Mouse (Mus musculus) hindbrain, embryonic 10.5 days (tissue): ENCODE data around the gene Inpp4b. TPM values are rescaled to one million over a fixed set of nuclear protein-coding genes. Genes with fewer than 3 reads are reported as not detected.

Source experiments
- DNase-seq: peaks from one replicate; pipeline ENCODE4 v3.0.0-alpha.2; 2017; ENCODE audit warnings: low spot score
- H3K27ac ChIP-seq: fragments of 300-500 bp; sonication (generic); 2 replicates; pipeline ENCODE4 v1.5.1; 2016; ENCODE audit warnings: mild to moderate bottlenecking, moderate library complexity
- H3K27me3 ChIP-seq: fragments of 300-500 bp; sonication (generic); 2 replicates; pipeline ENCODE4 v1.6.1; 2016; ENCODE audit warnings: mild to moderate bottlenecking; ENCODE audit not compliant: poor library complexity, insufficient read depth, severe bottlenecking
- H3K36me3 ChIP-seq: fragments of 300-500 bp; sonication (generic); 2 replicates; pipeline ENCODE4 v1.6.1; 2016; ENCODE audit warnings: mild to moderate bottlenecking, moderate library complexity
- H3K4me1 ChIP-seq: fragments of 300-500 bp; sonication (generic); replicated peaks from 2 replicates; pipeline ENCODE4 v1.6.1; 2016; ENCODE audit warnings: mild to moderate bottlenecking
- H3K4me3 ChIP-seq: fragments of 300-500 bp; sonication (generic); 2 replicates; pipeline ENCODE4 v1.5.1; 2016; ENCODE audit warnings: mild to moderate bottlenecking, moderate library complexity
- H3K9me3 ChIP-seq: fragments of 300-500 bp; sonication (generic); 2 replicates; pipeline ENCODE4 v1.6.1; 2016; ENCODE audit warnings: mild to moderate bottlenecking, moderate library complexity
- WGBS: fragments of 180-500 bp; shearing (Covaris S2); methylation state at CpG from one replicate; pipeline ENCODE4 v1.1.7; 2016; 5-methylcytosine and 5-hydroxymethylcytosine counted together
- polyA plus RNA-seq: library from polyadenylated mRNA; unstranded; fragments of >200 nt; fragmentation: Nextera tagmentation; extraction: Ambion mirVana; gene quantifications from 2 replicates; pipeline ENCODE4 v1.2.1, GENCODE M21; 2016

Gene Inpp4b
- polyA plus RNA-seq, 1 experiment from 2014 or later = 3.0 TPM

DNA sequence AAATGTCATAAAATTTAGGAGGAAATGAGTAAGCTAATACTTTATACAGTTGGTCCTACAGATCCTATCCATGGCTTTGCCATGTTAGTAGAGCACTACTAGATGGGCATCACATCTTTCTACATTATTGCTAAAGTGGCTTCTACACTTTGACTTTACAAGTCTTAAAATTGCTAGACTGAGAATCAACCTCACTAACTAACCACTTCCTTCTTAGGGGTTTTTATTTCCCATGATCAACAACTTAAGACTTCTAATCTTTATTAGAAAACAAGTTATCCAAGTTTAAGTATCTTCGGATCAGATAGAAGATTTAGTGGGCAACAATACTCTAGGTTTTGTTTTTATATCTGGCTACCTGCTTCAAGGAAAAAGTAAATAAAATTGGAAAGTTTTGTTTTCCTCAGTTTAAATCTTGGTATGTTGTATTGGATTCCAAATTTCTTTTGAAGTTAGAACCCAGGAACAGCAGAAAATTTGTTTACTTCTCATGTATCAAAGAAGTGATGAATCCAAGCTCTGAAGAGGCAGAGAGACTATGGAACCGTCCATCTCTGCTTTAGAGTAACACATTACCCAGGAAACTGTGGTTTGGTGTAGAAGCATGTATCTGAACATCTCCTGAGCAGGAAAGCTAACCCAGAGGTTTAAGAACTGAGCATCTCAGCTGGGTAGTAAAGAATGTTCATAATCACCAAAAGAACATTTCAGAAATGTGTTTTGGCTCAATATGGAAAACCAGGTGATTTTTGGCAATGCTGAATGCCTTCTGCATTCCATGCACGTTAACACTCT is 361.4 kb downstream of the Inpp4b start:
- no peak overlapping the region for H3K4me3 ChIP-seq
- no peaks in the 10 kb centered on the region for H3K36me3 ChIP-seq
- 86% methylated on average over 3 of the region's 3 CpGs for WGBS
- no peaks in the 10 kb centered on the region for H3K27me3 ChIP-seq
- DNase-seq = no peak
- no peaks in the 10 kb centered on the region for H3K4me1 ChIP-seq
- no peak overlapping the region for H3K27ac ChIP-seq
- no peaks in the 10 kb centered on the region for H3K9me3 ChIP-seq

DNA sequence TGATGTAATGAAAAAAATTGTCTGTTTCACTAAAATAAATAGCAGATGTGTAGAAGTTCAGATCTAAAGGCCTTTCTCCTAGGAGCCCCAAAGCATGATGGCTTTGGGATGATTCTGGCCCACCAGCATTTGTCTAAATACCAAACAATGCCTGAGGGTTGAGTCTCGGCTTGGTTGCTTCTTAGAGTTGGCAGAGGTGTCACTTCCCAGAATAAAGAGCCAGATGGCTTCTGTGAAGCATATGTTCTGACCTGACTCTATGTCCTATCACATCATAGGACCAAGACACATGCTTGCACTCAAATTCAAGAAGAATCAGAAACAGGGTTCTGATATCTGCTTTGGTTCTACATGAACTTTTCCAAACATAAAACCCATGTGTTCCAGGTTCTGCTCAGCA is 365.1 kb downstream of the Inpp4b start:
- H3K27me3 ChIP-seq = no peaks in the 10 kb centered on the region
- no peaks in the 10 kb centered on the region for H3K9me3 ChIP-seq
- H3K4me3 ChIP-seq = no peak overlapping the region
- WGBS = 72% methylated on average over 1 of the region's 1 CpGs
- H3K27ac ChIP-seq = no peak overlapping the region
- no peak for DNase-seq
- H3K4me1 ChIP-seq = no peaks in the 10 kb centered on the region
- H3K36me3 ChIP-seq = no peaks in the 10 kb centered on the region

DNA sequence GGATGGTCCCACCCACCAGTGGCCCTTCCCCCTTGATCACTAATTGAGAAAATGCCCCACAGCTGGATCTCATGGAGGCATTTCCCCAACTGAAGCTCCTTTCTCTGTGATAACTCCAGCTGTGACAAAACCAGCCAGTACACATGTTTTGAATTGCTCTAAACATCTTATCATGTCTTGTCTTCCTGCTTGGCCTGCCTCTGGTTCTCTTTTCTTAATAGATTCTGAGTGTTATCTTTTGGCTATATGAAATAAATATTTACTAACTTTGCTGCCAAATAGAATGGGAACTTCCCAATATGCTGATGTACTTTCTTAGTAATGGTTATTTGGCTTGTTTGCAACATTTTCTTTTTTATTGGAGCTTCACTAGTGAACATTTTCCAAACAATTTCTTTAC is 389.0 kb downstream of the Inpp4b start:
- no peak for DNase-seq
- H3K9me3 ChIP-seq = no peaks in the 10 kb centered on the region
- no peaks in the 10 kb centered on the region for H3K36me3 ChIP-seq
- no peak overlapping the region for H3K27ac ChIP-seq
- H3K4me3 ChIP-seq = no peak overlapping the region
- no peaks in the 10 kb centered on the region for H3K4me1 ChIP-seq
- no peaks in the 10 kb centered on the region for H3K27me3 ChIP-seq

DNA sequence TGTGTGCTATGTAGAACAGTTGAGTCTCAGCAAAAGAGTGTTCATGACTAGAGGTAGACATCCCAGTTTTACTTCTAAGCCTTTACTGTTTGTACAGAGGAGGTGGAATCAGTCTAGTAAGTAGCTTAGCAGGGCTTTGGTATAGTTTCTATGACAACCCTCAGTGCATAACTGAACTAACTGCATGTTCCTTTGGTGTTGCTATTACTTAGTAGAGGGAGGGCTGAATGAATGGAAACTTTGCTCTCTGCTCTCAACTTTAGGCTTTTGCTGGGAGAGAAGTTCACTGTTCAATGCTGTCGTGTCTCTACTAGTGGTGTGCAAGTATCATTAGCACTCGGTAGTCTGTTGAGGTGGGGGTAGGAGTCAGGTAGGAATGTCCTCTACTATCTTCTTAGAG is 393.3 kb downstream of the Inpp4b start:
- H3K4me1 ChIP-seq = no peaks in the 10 kb centered on the region
- no peak overlapping the region for H3K4me3 ChIP-seq
- H3K9me3 ChIP-seq = no peaks in the 10 kb centered on the region
- no peaks in the 10 kb centered on the region for H3K27me3 ChIP-seq
- no peak overlapping the region for H3K27ac ChIP-seq
- 79% methylated on average over 2 of the region's 2 CpGs for WGBS
- H3K36me3 ChIP-seq = no peaks in the 10 kb centered on the region
- no peak for DNase-seq

DNA sequence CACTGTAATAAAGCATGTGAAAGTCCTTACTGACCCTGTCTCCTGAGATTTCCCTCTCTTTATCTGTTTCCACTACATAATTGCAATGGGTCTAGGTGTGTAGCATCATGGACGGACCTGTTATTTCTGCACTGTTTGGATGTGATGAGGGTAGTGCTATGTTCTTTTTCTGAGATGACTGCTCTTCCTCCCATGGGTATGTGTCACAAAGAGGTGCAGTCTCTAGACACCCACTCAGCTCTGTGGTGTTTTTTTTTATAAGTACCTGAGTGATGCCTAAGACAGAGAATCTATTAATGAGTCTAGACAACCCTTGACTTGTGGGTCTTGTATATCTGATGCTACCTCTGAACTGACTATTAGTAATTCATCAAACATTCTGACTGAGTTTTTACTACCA is 393.7 kb downstream of the Inpp4b start:
- no peaks in the 10 kb centered on the region for H3K36me3 ChIP-seq
- H3K4me3 ChIP-seq = no peak overlapping the region
- no peaks in the 10 kb centered on the region for H3K9me3 ChIP-seq
- H3K27ac ChIP-seq = no peak overlapping the region
- H3K27me3 ChIP-seq = no peaks in the 10 kb centered on the region
- WGBS = 90% methylated on average over 1 of the region's 1 CpGs
- H3K4me1 ChIP-seq = no peaks in the 10 kb centered on the region
- no peak for DNase-seq

DNA sequence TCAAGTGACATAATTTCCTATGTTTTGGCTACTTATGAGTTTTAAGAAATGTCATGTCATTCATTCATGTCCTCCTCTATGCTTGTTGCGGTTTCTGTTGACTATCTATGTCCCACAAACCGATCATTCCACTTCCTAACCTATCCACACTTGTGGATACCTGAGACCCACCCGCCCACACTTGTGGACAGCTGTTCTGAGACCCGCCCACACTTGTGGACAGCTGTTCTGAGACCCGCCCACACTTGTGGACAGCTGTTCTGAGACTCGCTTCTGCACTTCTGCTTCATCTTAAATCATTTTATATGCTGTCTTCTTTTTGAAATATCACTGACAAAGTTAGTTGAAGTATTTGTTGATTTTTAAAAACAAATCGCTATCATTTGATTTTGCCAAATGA is 400.2 kb downstream of the Inpp4b start:
- DNase-seq = no peak
- Histone ChIP-seq H3K4me3 (no peak overlapping the region), H3K9me3 (no peaks in the 10 kb centered on the region), H3K27me3 (no peaks in the 10 kb centered on the region), H3K4me1 (no peaks in the 10 kb centered on the region), H3K36me3 (no peaks in the 10 kb centered on the region), H3K27ac (no peak overlapping the region)
- 90% methylated on average over 7 of the region's 7 CpGs for WGBS

DNA sequence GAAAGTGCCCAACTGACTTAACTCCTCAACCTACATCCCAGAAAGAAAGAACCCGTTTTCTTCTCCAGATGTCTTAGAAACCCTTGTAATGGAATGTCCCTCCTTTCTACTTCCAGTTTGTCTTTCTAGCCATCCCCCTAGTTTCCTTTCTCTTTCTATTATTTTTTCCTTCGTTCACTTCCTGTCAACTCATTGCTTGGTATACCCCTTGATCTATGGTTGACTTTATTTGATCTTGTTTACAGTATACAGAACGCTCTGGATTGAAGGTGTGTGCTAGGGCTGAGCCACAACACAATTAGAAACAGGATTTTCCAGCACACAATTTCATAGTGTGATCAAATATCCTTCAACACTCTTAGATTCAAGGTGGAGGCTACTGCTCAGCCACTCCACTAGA is 400.7 kb downstream of the Inpp4b start:
- DNase-seq = no peak
- 82% methylated on average over 3 of the region's 3 CpGs for WGBS

DNA sequence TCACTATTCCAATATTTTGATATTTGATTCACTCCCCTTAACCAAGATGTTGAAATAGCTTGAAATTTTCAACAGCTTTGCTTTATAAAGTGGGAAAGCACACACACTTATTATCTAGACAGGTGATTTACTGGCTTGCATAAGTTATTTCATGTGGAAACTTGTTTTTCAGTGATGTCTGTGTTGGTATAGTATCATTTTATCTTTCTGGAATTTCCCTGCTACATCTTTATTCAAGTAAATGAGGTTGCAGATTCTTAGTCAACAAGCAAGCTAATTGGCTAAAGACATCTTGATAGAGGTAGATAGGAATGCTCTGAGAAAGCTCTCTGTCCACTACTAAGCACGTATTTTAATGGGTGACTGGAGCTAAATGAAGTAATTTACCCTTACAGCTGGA is 403.1 kb downstream of the Inpp4b start:
- Histone ChIP-seq H3K9me3 (no peaks in the 10 kb centered on the region), H3K36me3 (no peaks in the 10 kb centered on the region), H3K4me3 (no peak overlapping the region), H3K4me1 (no peaks in the 10 kb centered on the region), H3K27ac (no peak overlapping the region), H3K27me3 (no peaks in the 10 kb centered on the region)
- 73% methylated on average over 1 of the region's 1 CpGs for WGBS
- no peak for DNase-seq

More for the DNA sequence above, 400.7 kb downstream of the Inpp4b start:
- Histone ChIP-seq H3K9me3 (no peaks in the 10 kb centered on the region), H3K27ac (no peak overlapping the region), H3K36me3 (no peaks in the 10 kb centered on the region), H3K4me3 (no peak overlapping the region), H3K4me1 (no peaks in the 10 kb centered on the region), H3K27me3 (no peaks in the 10 kb centered on the region)

DNA sequence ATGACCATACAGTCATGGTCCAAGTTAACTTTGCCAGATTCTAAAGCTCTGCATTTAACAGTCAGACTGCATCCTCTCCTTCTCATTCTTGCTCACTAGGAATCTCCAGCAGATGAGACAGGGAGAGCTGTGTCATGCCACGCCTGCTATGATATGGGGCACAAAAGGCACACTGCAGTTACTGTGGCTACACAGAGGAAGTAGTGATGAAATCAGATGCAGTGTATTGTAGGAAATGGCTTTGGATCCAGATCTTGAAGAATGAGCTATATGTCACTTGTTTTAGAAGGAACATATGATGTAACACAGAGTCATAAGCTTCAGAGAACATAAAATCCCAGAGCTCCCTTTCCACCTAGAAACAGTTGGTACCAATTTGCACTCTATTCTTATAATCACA is 408.8 kb downstream of the Inpp4b start:
- no peaks in the 10 kb centered on the region for H3K9me3 ChIP-seq
- no peaks in the 10 kb centered on the region for H3K27me3 ChIP-seq
- no peaks in the 10 kb centered on the region for H3K36me3 ChIP-seq
- no peak for DNase-seq
- H3K4me3 ChIP-seq = no peak overlapping the region
- no peak overlapping the region for H3K27ac ChIP-seq
- 73% methylated on average over 1 of the region's 1 CpGs for WGBS
- no peaks in the 10 kb centered on the region for H3K4me1 ChIP-seq

DNA sequence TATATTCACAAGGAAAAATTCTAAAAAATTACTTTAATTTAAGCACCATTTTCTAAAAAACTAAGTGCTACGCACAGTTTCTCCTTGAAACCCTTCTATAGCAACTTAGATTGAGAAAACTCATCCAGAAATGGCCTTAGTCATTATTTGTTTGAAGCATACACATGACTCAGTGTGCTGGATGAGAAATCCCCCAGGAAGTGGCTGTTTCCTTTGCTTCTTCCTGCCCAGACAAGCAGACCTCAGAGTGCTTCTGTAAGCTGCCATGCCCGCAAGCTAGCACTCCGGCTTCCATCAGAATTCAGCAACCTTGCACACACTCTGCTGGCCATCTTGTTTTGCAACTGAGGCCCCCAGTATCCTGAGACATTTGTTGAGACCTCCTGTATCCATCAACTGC is 414.3 kb downstream of the Inpp4b start:
- no peaks in the 10 kb centered on the region for H3K27me3 ChIP-seq
- DNase-seq = no peak
- H3K4me3 ChIP-seq = no peak overlapping the region
- H3K36me3 ChIP-seq = no peaks in the 10 kb centered on the region
- 85% methylated on average over 3 of the region's 3 CpGs for WGBS
- H3K9me3 ChIP-seq = no peaks in the 10 kb centered on the region
- no peaks in the 10 kb centered on the region for H3K4me1 ChIP-seq
- no peak overlapping the region for H3K27ac ChIP-seq

DNA sequence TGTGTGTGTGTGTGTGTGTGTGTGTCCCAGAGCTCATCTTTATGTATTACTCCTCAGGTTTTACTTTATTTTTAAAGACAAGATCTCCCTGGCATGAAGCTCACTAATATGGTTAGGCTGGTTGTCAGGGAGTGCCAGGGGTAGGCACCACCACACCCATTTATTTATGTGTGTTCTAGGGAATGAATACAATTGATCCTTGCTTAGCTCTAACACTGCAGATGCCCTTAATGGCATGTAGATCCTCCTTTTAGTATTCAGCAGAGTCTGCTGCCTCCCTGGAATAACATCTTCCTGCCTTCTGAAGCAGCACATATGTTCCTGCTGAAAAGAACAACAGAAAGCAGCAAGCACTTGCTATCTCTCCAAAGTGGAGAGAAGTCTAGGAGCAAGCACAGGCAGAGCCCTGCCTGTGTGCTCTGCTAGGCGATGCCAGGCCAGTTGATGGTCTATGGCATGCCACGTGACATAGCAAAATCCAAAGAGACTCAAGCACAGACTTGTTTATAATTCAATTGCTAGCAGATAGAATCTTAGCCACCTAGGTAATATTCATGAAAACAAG is 415.3 kb downstream of the Inpp4b start:
- H3K27ac ChIP-seq = no peak overlapping the region
- H3K27me3 ChIP-seq = no peaks in the 10 kb centered on the region
- WGBS = 88% methylated on average over 2 of the region's 2 CpGs
- no peaks in the 10 kb centered on the region for H3K9me3 ChIP-seq
- H3K36me3 ChIP-seq = no peaks in the 10 kb centered on the region
- DNase-seq = no peak
- H3K4me1 ChIP-seq = no peaks in the 10 kb centered on the region
- no peak overlapping the region for H3K4me3 ChIP-seq

DNA sequence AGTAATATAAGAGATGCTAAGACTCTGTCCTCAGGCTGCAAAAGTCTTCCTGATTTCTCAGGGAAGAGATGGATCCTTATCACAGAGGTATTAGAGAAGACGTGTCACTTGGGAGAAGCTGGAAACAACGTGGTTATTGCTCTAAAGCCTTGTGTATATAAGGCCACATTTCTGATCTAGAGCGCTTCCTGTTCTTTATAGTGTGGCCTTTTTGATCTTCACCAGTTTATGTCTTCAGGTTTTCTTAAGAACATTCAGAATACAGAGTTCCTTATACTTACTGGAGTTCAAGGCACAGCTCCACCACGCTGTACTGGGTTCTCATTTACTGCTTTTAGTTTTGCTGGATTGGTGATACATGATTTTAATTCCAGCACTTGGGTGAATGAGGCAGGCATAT is 419.1 kb downstream of the Inpp4b start:
- WGBS = 80% methylated on average over 4 of the region's 4 CpGs
- H3K27me3 ChIP-seq = no peaks in the 10 kb centered on the region

DNA sequence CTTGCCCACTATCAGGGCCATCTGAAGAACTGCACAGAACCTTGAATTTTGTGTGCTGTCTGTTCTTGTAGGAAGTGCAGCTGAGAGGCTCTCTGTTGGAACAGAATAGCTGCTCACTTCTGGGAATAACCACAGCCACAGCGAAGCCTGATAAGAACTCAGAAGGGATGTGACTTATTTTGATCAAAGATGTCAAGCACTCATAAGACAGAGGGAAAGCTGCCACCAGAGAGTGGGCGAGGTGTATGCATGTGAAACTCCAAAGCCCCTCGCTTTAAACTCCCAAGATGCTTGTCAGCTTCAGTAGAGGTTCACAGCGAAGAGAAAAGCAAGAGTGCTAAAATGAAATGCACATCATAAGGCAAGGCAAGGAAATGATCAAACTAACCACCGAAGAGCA is 423.7 kb downstream of the Inpp4b start:
- Histone ChIP-seq H3K4me1 (peaks cover 25% of the 10 kb centered on the region), H3K4me3 (no peak overlapping the region), H3K27ac (no peak overlapping the region), H3K27me3 (no peaks in the 10 kb centered on the region), H3K36me3 (no peaks in the 10 kb centered on the region), H3K9me3 (no peaks in the 10 kb centered on the region)
- DNase-seq = no peak
- 91% methylated on average over 5 of the region's 5 CpGs for WGBS

More for the DNA sequence above, 419.1 kb downstream of the Inpp4b start:
- no peak overlapping the region for H3K4me3 ChIP-seq
- no peaks in the 10 kb centered on the region for H3K9me3 ChIP-seq
- no peak overlapping the region for H3K27ac ChIP-seq
- no peak for DNase-seq
- H3K36me3 ChIP-seq = no peaks in the 10 kb centered on the region
- H3K4me1 ChIP-seq = no peaks in the 10 kb centered on the region
